Mouse (Mus musculus) MEL (cell line): Measurements from ENCODE around the gene Zfp287. TPM values are rescaled to one million over a fixed set of nuclear protein-coding genes. Genes with fewer than 3 reads are reported as not detected.
A peak's percentile ranks its signal among the peaks of the same experiment; 100 is the strongest.

Experiments used
- DNase-seq: peaks from one replicate; pipeline ENCODE4 v3.0.0; 2011; ENCODE audit warnings: low read depth, low spot score
- H3K27ac ChIP-seq: 2 replicates; pipeline ENCODE4 v1.5.1; 2012; ENCODE audit warnings: low read depth, mild to moderate bottlenecking, control low read depth, low read length, moderate library complexity; ENCODE audit not compliant: control insufficient read depth
- H3K27me3 ChIP-seq, 2 experiments: fragments of 150-350 bp in 1 of 2; sonication (generic) in 1 of 2; 2 replicates each; pipeline ENCODE4 v1.6.1; 2012; ENCODE audit warnings: low read length in 2 of 2, mild to moderate bottlenecking in 2 of 2, improper control_type of control experiment in 1 of 2, moderate library complexity in 1 of 2; ENCODE audit not compliant: insufficient read depth in 2 of 2, control insufficient read depth in 1 of 2
- H3K36me3 ChIP-seq, 2 experiments: 2 replicates each; pipeline ENCODE4 v1.6.1; 2012 to 2014; ENCODE audit warnings: low read length in 2 of 2, improper control_type of control experiment in 1 of 2, inconsistent platforms in 1 of 2, mild to moderate bottlenecking in 1 of 2; ENCODE audit not compliant: insufficient read depth in 2 of 2, control insufficient read depth in 1 of 2
- H3K4me1 ChIP-seq, 2 experiments: fragments of 150-350 bp in 1 of 2; sonication (generic) in 1 of 2; 2 replicates each; pipeline ENCODE4 v1.6.1; 2012; ENCODE audit warnings: low read length in 2 of 2, improper control_type of control experiment in 1 of 2, mild to moderate bottlenecking in 1 of 2; ENCODE audit not compliant: insufficient read depth in 2 of 2, control insufficient read depth in 1 of 2
- H3K4me3 ChIP-seq, 2 experiments: fragments of 150-350 bp in 1 of 2; sonication (generic) in 1 of 2; 2 replicates each; pipeline ENCODE4 v1.5.1; 2012; ENCODE audit warnings: low read depth in 2 of 2, low read length in 2 of 2, mild to moderate bottlenecking in 2 of 2, moderate library complexity in 2 of 2, control low read depth in 1 of 2, improper control_type of control experiment in 1 of 2; ENCODE audit not compliant: control insufficient read depth in 1 of 2, insufficient read depth in 1 of 2
- H3K79me2 ChIP-seq: 2 replicates; pipeline ENCODE4 v1.6.1; 2012; ENCODE audit warnings: mild to moderate bottlenecking, low read length, moderate library complexity; ENCODE audit not compliant: control insufficient read depth, poor library complexity, insufficient read depth
- H3K9ac ChIP-seq: 2 replicates; pipeline ENCODE4 v1.6.1; 2012; ENCODE audit warnings: low read depth, mild to moderate bottlenecking, control low read depth, low read length, moderate library complexity; ENCODE audit not compliant: control insufficient read depth, poor library complexity, severe bottlenecking
- H3K9me3 ChIP-seq: fragments of 150-350 bp; sonication (generic); replicated peaks from 2 replicates; pipeline ENCODE4 v1.6.1; 2012; ENCODE audit warnings: mild to moderate bottlenecking, low read length, improper control_type of control experiment, moderate library complexity; ENCODE audit not compliant: insufficient read depth
- BHLHE40 ChIP-seq: IDR thresholded peaks from 2 replicates; pipeline ENCODE4 v1.6.1; 2012; ENCODE audit warnings: low read depth, mild to moderate bottlenecking, inconsistent platforms, low read length, improper control_type of control experiment, borderline replicate concordance
- CTCF ChIP-seq, 3 experiments: IDR thresholded peaks in 2 of 3; conservative IDR thresholded peaks in 1 of 3; 2 replicates each; pipeline ENCODE4 v1.5.1; 2011 to 2012; ENCODE audit warnings: low read length in 3 of 3, low read depth in 2 of 3, mild to moderate bottlenecking in 2 of 3, improper control_type of control experiment in 1 of 3, inconsistent platforms in 1 of 3, mixed read lengths in 1 of 3, moderate library complexity in 1 of 3; ENCODE audit not compliant: control insufficient read depth in 1 of 3, insufficient read depth in 1 of 3, poor library complexity in 1 of 3, severe bottlenecking in 1 of 3
- E2F4 ChIP-seq: IDR thresholded peaks from 2 replicates; pipeline ENCODE4 v1.6.1; 2011; ENCODE audit warnings: low read depth, low read length, improper control_type of control experiment, borderline replicate concordance
- ELF1 ChIP-seq: IDR thresholded peaks from 2 replicates; pipeline ENCODE4 v1.6.1; 2014; ENCODE audit warnings: low read depth, mild to moderate bottlenecking, inconsistent platforms, low read length, improper control_type of control experiment, moderate library complexity
- GABPA ChIP-seq: IDR thresholded peaks from 2 replicates; pipeline ENCODE4 v1.6.1; 2012; ENCODE audit warnings: low read depth, mild to moderate bottlenecking, inconsistent platforms, low read length, improper control_type of control experiment, moderate library complexity
- HCFC1 ChIP-seq: IDR thresholded peaks from 2 replicates; pipeline ENCODE4 v1.6.1; 2012; ENCODE audit warnings: low read depth, mild to moderate bottlenecking, inconsistent platforms, low read length, improper control_type of control experiment, moderate library complexity
- MAFK ChIP-seq: IDR thresholded peaks from 2 replicates; pipeline ENCODE4 v1.6.1; 2011; ENCODE audit warnings: low read depth, mild to moderate bottlenecking, low read length, improper control_type of control experiment, borderline replicate concordance
- MAX ChIP-seq: IDR thresholded peaks from 2 replicates; pipeline ENCODE4 v1.6.1; 2011; ENCODE audit warnings: low read length, improper control_type of control experiment
- MYC ChIP-seq: IDR thresholded peaks from 2 replicates; pipeline ENCODE4 v1.6.1; 2011; ENCODE audit warnings: low read depth, mild to moderate bottlenecking, low read length, improper control_type of control experiment, moderate library complexity
- POLR2A ChIP-seq, 2 experiments: IDR thresholded peaks; 2 replicates each; pipeline ENCODE4 v1.6.1; 2011 to 2012; ENCODE audit warnings: low read length in 2 of 2, mild to moderate bottlenecking in 2 of 2, control low read depth in 1 of 2, improper control_type of control experiment in 1 of 2, low read depth in 1 of 2, moderate library complexity in 1 of 2; ENCODE audit not compliant: control insufficient read depth in 1 of 2, insufficient read depth in 1 of 2, poor library complexity in 1 of 2
- POLR2AphosphoS5 ChIP-seq: IDR thresholded peaks from 2 replicates; pipeline ENCODE4 v1.6.1; 2012; ENCODE audit warnings: low read depth, borderline replicate concordance, mild to moderate bottlenecking, inconsistent platforms, low read length, moderate library complexity, mixed read lengths
- RAD21 ChIP-seq: IDR thresholded peaks from 2 replicates; pipeline ENCODE4 v1.6.1; 2011; ENCODE audit warnings: mild to moderate bottlenecking, low read depth, low read length, improper control_type of control experiment
- SIN3A ChIP-seq: IDR thresholded peaks from 2 replicates; pipeline ENCODE4 v1.6.1; 2012; ENCODE audit warnings: low read length, improper control_type of control experiment, inconsistent platforms
- SMC3 ChIP-seq: IDR thresholded peaks from 2 replicates; pipeline ENCODE4 v1.6.1; 2011; ENCODE audit warnings: low read depth, low read length, improper control_type of control experiment
- TAL1 ChIP-seq: IDR thresholded peaks from 2 replicates; pipeline ENCODE4 v1.6.1; 2012; ENCODE audit warnings: mild to moderate bottlenecking, inconsistent platforms, low read length, moderate library complexity, mixed read lengths
- TCF12 ChIP-seq: IDR thresholded peaks from 2 replicates; pipeline ENCODE4 v1.6.1; 2014; ENCODE audit warnings: low read depth, mild to moderate bottlenecking, inconsistent platforms, low read length, improper control_type of control experiment, moderate library complexity
- ZC3H11A ChIP-seq: IDR thresholded peaks from 2 replicates; pipeline ENCODE4 v1.6.1; 2012; ENCODE audit warnings: low read depth, mild to moderate bottlenecking, inconsistent platforms, low read length, improper control_type of control experiment
- polyA plus RNA-seq, 2 experiments: library from polyadenylated mRNA; stranded (reverse) in 1 of 2; unstranded in 1 of 2; fragments of >175 nt in 1 of 2; fragments of >200 nt in 1 of 2; gene quantifications; 2 replicates each; pipeline versions ENCODE4 v1.2.1 to v1.2.4; 2012; ENCODE audit warnings: low replicate concordance in 2 of 2, low read depth in 1 of 2; ENCODE audit not compliant: insufficient read length in 2 of 2, insufficient read depth in 1 of 2, missing spikeins in 1 of 2
- total RNA-seq: library from RNA; depleted of rRNA; stranded (reverse); fragments of 300-350 nt; gene quantifications from 2 replicates; pipeline ENCODE4 v1.2.3, GENCODE M21; 2012

Gene Zfp287
- total and polyA plus RNA-seq, 3 experiments, result not detected

DNA sequence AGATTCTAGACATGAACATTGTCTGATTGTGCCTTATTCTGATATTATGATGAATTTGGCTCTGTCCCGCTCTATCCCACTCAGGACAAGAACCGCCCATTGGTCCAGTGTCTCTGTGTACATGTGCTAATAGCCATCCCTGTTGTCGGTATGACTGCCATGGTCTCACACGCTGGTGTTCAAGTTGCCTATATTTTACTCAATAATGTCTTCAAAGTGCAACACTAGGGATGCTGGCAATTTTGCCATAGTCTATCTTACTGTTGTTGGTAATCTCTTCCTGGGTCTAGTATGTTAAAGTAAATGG is 55.5 kb downstream of the Zfp287 start:
- Histone ChIP-seq H3K79me2 (no peaks in the 10 kb centered on the region), H3K4me3 (no peak overlapping the region), H3K27me3 (no peaks in the 10 kb centered on the region; a peak in 1 of 4 replicates), H3K9me3 (no peaks in the 10 kb centered on the region), H3K36me3 (no peaks in the 10 kb centered on the region), H3K27ac (no peak overlapping the region), H3K4me1 (peaks cover 0 to 4% of the 10 kb centered on the region in 2 experiments; a peak in 2 of 4 replicates), H3K9ac (no peak overlapping the region)
- no peak for DNase-seq
- TF ChIP-seq POLR2A (IDR thresholded peaks at IDR 0.05; ENCODE audit: control insufficient read depth in 1 of 2, insufficient read depth in 1 of 2, low read depth in 1 of 2, low read length in 2 of 2, poor library complexity in 1 of 2) (no peak), MAFK (no peak), BHLHE40 (no peak), MAX (no peak)

DNA sequence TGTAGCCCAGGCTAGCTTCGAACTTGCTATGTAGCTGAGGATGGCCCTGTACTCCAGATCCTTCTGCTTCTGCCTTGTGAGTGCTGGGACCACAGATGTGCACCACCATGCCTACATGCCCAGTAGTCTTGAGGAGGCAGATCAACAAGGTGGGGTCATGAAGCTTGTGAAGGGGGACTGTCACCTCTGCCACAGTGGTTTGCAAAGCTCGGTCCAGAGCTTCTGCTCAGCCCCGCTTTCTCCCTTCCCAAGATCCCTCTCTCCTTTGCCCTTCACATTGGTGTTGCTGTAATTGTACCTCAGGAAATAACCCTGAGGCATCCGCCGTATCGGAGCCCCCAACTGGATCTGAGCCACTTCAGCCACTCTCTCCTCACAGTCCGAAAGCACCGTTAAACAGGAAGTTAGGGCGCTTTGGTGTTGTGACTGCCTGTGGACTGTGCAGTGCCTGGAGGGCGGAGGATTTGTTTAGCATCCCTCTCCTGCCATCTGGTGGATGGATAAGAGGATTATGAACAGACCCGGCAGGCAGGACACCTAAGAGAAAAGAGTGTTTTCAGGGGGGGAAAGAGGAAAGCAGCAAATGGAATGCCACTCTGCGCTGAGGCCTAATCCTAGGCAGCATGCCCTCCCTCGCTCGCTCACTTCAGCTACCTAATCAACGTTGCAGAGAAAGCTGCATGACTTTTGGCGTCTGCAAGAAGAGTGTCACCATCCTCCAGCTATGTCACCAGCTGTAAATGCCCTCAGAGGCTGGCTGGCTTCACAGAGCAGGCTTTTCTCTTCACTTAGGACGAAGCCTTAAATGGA is 56.0 kb downstream of the Zfp287 start:
- no peaks in the 10 kb centered on the region; a peak in 1 of 4 replicates for H3K27me3 ChIP-seq
- H3K27ac ChIP-seq, result no peak overlapping the region
- DNase-seq, result peak; percentile 94
- H3K4me1 ChIP-seq, result peaks cover 0 to 4% of the 10 kb centered on the region in 2 experiments; a peak in 2 of 4 replicates
- peak overlapping the region; percentile 61 to 74 for H3K4me3 ChIP-seq
- H3K9ac ChIP-seq, result peak overlapping the region; percentile 64
- H3K36me3 ChIP-seq, result no peaks in the 10 kb centered on the region
- TF ChIP-seq TAL1 (0 out of 2 replicates have a peak, but pooled peaks have one; percentile 2), SIN3A (peak; percentile 70), ELF1 (peak; percentile 75), SMC3 (peak; percentile 99), CTCF (IDR thresholded peaks at IDR 0.05 in 2 of 3, conservative IDR thresholded peaks at IDR 0.05 in 1 of 3; ENCODE audit: control insufficient read depth in 1 of 3, insufficient read depth in 1 of 3, low read depth in 2 of 3, low read length in 3 of 3, poor library complexity in 1 of 3, severe bottlenecking in 1 of 3) (peak; percentile 62 to 99 (median 81)), MYC (0 out of 2 replicates have a peak, but pooled peaks have one; percentile 35), GABPA (no peak), HCFC1 (peak; percentile 65), E2F4 (no peak), POLR2AphosphoS5 (no peak), ZC3H11A (peak; percentile 94), POLR2A (IDR thresholded peaks at IDR 0.05; ENCODE audit: control insufficient read depth in 1 of 2, insufficient read depth in 1 of 2, low read depth in 1 of 2, low read length in 2 of 2, poor library complexity in 1 of 2) (peak in 1 of 2 experiments; percentile 29; a peak in 1 of 4 replicates), RAD21 (peak; percentile 98), TCF12 (peak; percentile 24; the same call in 1 of the 2 replicates)
- H3K9me3 ChIP-seq, result no peaks in the 10 kb centered on the region
- no peaks in the 10 kb centered on the region for H3K79me2 ChIP-seq
